Mouse (Mus musculus) heart, embryonic 13.5 days (tissue): ENCODE measurements at regions not wholly inside any gene's neighbourhood (a gene's known extent, or its start where the extent isn't known, plus 50 kb on each side); places are given as distances from the start of the nearest gene placed in this dataset.
A peak's percentile ranks its signal among the peaks of the same experiment; 100 is the strongest.

ENCODE experiments used
- ATAC-seq: fragments of 200-750 bp; cut with Nextera tagmentation; 2 replicates; pipeline ENCODE4 v1.8.0; 2017; ENCODE audit warnings: moderate TSS enrichment; ENCODE audit not compliant: insufficient number of reproducible peaks, low FRiP score, low TSS enrichment; ENCODE audit errors: extremely low read depth
- H3K27ac ChIP-seq: fragments of 300-500 bp; sonication (generic); replicated peaks from 2 replicates; pipeline ENCODE4 v1.5.1; 2015; ENCODE audit warnings: moderate library complexity, mild to moderate bottlenecking, inconsistent platforms
- H3K27me3 ChIP-seq: fragments of 300-500 bp; sonication (generic); replicated peaks from 2 replicates; pipeline ENCODE4 v1.6.1; 2015; ENCODE audit warnings: mild to moderate bottlenecking, inconsistent platforms
- H3K36me3 ChIP-seq: fragments of 300-500 bp; sonication (generic); 2 replicates; pipeline ENCODE4 v1.6.1; 2015; ENCODE audit warnings: mild to moderate bottlenecking, inconsistent platforms
- H3K4me1 ChIP-seq: fragments of 300-500 bp; sonication (generic); 2 replicates; pipeline ENCODE4 v1.6.1; 2015; ENCODE audit warnings: inconsistent platforms
- H3K4me2 ChIP-seq: fragments of 300-500 bp; sonication (generic); 2 replicates; pipeline ENCODE4 v1.6.1; 2015; ENCODE audit warnings: inconsistent platforms, mild to moderate bottlenecking, moderate library complexity
- H3K4me3 ChIP-seq: fragments of 300-500 bp; sonication (generic); 2 replicates; pipeline ENCODE4 v1.5.1; 2015; ENCODE audit warnings: moderate library complexity, mild to moderate bottlenecking, inconsistent platforms
- H3K9ac ChIP-seq: fragments of 300-500 bp; sonication (generic); 2 replicates; pipeline ENCODE4 v1.6.1; 2015; ENCODE audit warnings: inconsistent platforms, mild to moderate bottlenecking, moderate library complexity
- H3K9me3 ChIP-seq: fragments of 300-500 bp; sonication (generic); 2 replicates; pipeline ENCODE4 v1.6.1; 2016; ENCODE audit warnings: inconsistent platforms
- WGBS: fragments of 180-500 bp; shearing (Covaris S2); methylation state at CpG from one replicate; pipeline ENCODE4 v1.1.7; 2015; ENCODE audit warnings: mixed read lengths; 5-methylcytosine and 5-hydroxymethylcytosine counted together

DNA sequence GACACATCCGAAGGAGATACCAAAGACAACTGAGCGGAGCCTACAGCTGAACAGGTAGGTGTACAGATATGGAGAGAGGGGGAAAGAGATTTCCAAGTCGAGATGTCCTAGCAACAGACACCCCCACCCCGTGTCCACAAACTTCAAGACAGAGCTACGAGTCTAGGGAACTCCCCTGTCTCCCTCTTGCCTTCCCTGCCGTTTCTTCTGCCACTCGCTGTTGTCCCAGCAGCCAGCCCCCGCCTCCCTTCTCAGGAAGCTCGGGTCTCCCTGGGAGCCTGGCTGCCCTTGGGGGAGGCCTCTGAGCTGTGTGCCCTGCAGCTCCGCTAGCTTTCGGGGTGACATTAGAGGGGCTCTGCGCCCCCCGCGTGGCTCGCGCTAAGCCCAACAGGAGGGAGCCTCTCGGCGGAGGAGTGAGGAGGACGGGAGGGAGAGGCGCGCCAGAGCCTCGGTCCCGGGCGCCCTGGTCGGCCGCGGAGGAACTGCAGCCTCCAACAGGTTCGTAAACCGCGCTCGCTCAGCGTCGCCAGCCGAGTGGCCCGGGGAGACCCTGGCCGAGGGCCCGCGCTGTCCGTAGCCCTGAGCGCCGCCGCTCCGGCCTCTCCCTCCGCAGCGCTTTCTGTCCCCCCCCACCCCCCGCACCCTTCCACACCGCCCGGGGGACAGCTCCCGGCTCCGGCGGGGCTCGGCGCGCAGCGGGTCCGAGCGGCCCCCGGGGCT is 68.6 kb upstream of the Cplx2 start:
- Histone ChIP-seq H3K27ac (peak overlapping the region; percentile 98), H3K9ac (peak overlapping the region; percentile 96), H3K9me3 (no peaks in the 10 kb centered on the region), H3K4me2 (peak overlapping the region; percentile 81), H3K4me1 (peaks cover 30% of the 10 kb centered on the region), H3K36me3 (no peaks in the 10 kb centered on the region), H3K27me3 (peaks cover 14% of the 10 kb centered on the region; the same call in 1 of the 2 replicates), H3K4me3 (peak overlapping the region; percentile 89)
- ATAC-seq = 0 out of 2 replicates have a peak, but pooled peaks have one; percentile 10
- WGBS = 2% methylated on average over 58 of the region's 58 CpGs

DNA sequence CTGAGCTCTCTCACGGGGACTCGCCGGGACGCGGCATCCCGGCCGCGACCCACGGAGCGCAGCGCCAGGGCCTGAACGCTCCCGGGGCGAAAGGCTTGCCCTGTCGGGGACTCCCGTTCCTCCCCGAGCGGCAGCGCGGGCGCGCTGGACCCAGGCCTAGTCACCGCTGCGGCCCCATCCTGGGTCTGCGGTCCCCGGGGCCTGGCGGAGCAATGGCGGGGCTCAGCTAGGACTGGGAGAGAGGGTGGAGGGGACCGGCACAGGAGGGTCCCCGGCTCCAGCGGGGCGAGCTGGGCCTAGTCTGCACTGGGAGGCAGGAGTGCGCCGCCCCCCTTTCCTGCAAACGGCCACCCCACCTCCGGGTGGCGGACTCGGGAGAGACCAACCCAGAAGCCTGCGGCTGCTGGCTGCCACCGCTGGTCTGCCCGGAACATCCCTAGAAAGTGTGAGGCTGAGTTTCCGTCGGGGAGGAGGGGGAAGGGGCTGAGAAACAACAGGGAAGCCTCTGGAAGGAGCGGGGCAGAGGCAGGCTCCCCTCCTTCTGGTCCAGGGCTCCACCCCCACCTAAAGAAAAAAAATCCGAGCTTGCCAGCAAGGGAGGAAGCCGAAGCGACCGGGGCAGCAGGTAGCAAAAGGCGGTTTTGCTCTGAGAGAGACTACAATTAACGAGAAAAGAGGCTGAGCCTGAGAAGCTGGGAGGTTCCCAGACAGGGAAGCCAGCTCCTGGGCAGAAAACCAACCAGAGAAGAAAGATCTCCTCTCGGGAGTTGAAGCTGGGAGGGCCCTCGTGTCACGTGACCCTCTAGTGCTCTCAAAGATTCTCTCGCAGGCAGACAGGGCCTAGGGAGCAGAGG is 67.9 kb upstream of the Cplx2 start:
- H3K9ac ChIP-seq = peak overlapping the region; percentile 96
- ATAC-seq = peak; percentile 65
- peaks cover 14% of the 10 kb centered on the region; the same call in 1 of the 2 replicates for H3K27me3 ChIP-seq
- H3K27ac ChIP-seq = peak overlapping the region; percentile 98
- H3K36me3 ChIP-seq = no peaks in the 10 kb centered on the region
- peaks cover 36% of the 10 kb centered on the region for H3K4me1 ChIP-seq
- no peaks in the 10 kb centered on the region for H3K9me3 ChIP-seq
- WGBS = 0% methylated on average over 54 of the region's 54 CpGs
- H3K4me2 ChIP-seq = peak overlapping the region; percentile 81
- H3K4me3 ChIP-seq = peak overlapping the region; percentile 89

DNA sequence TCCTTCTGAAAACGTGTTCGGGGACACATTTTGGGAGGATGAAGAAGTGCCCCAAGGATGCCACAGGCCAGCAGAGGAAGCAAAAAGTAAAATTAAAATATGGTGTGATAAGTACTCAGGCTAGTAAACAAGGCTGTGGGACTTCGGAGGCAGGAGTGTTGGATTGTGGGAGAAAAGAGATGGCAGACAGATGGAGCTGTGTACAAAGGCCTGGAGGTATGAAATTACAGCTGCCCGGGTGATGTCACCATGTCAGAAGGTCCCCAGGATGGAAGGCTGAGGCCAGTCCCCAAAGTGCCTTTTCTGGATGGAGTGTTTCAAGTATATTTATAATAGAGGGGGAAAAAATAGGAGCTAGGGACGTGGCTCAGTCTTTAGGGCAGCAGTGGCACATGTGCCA is 66.9 kb upstream of the Cplx2 start:
- Histone ChIP-seq H3K27me3 (peaks cover 14% of the 10 kb centered on the region; the same call in 1 of the 2 replicates), H3K27ac (peak overlapping the region; percentile 98; the same call in 1 of the 2 replicates), H3K4me3 (no peak overlapping the region; the same call in 1 of the 2 replicates), H3K9ac (peak overlapping the region; percentile 96), H3K36me3 (no peaks in the 10 kb centered on the region), H3K4me2 (peak overlapping the region; percentile 81), H3K4me1 (peaks cover 44% of the 10 kb centered on the region), H3K9me3 (no peaks in the 10 kb centered on the region)
- WGBS = 55% methylated on average over 5 of the region's 5 CpGs
- ATAC-seq = no peak

DNA sequence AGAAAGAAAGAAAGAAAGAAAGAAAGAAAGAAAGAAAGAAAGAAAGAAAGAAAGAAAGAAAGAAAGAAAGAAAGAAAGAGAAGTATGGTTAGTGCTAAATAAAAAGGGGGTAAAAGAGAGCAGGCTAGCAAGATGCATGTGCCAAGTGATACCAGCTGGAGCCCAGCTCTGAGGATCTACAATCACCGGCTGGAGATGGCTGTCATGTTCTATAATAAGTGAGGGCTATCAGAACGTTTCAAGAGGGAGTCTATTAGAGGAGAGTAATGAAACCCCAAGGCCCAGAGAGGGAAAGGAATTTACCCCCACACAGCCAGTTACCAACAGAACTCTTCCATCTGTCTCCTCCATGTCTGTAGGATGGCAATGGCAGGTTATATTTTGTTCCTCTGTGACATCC is 62.6 kb upstream of the Cplx2 start:
- Histone ChIP-seq H3K9ac (no peak overlapping the region), H3K36me3 (no peaks in the 10 kb centered on the region), H3K4me3 (no peak overlapping the region), H3K27ac (0 out of 2 replicates have a peak overlapping the region, but pooled peaks have one; percentile 55), H3K4me1 (peaks cover 67% of the 10 kb centered on the region), H3K27me3 (no peaks in the 10 kb centered on the region), H3K9me3 (no peaks in the 10 kb centered on the region), H3K4me2 (no peak overlapping the region)
- WGBS = 23% methylated on average over 2 of the region's 2 CpGs
- ATAC-seq = no peak

DNA sequence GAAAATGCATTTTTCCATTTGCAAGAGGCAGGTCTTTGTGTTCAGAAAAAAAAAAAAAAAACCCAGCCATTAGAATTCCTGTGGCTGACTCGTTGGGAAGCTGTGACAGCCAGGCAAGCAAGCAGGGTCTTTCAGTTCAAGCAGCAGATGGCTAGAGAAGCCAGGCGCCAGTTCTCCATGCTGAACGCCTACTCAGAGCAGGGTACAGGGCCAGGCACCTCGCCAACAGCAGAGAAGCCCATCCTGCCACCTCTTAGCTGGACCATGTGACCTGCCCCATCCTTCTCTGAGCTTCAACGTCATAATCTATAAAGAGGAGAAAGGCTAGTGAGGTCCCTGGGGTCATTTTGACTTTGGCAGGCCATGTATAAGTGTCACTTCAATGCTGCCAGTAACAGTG is 61.8 kb upstream of the Cplx2 start:
- ATAC-seq = no peak
- no peaks in the 10 kb centered on the region for H3K27me3 ChIP-seq
- H3K4me3 ChIP-seq = no peak overlapping the region
- H3K9ac ChIP-seq = no peak overlapping the region
- no peak overlapping the region for H3K4me2 ChIP-seq
- no peaks in the 10 kb centered on the region for H3K9me3 ChIP-seq
- WGBS = 32% methylated on average over 5 of the region's 5 CpGs
- H3K27ac ChIP-seq = peak overlapping the region; percentile 55; the same call in 1 of the 2 replicates
- H3K4me1 ChIP-seq = peaks cover 60% of the 10 kb centered on the region
- no peaks in the 10 kb centered on the region for H3K36me3 ChIP-seq

DNA sequence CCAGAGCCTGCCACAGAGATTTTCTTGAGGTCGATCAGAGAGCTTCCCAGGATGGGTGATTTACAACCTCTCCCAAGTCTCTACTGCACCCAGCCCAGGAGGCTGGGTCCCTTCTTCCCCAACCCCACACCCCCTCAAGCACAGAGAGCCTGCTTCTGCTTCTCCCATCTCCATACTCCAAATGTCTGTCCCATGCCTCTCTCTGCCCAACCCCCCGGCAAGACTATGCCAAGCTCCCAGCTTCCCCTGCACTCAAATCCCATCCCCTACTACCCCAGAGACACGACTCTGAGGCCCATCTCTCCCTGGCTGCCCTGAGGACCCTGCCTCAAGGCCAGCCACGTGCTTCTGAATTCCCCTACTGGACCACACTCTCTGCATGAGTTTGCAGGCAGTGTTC is 61.0 kb upstream of the Cplx2 start:
- Histone ChIP-seq H3K36me3 (no peaks in the 10 kb centered on the region), H3K4me2 (no peak overlapping the region), H3K27ac (no peak overlapping the region), H3K9me3 (no peaks in the 10 kb centered on the region), H3K4me3 (no peak overlapping the region), H3K4me1 (peaks cover 58% of the 10 kb centered on the region), H3K9ac (no peak overlapping the region), H3K27me3 (no peaks in the 10 kb centered on the region)
- ATAC-seq = no peak
- WGBS = 48% methylated on average over 4 of the region's 4 CpGs

DNA sequence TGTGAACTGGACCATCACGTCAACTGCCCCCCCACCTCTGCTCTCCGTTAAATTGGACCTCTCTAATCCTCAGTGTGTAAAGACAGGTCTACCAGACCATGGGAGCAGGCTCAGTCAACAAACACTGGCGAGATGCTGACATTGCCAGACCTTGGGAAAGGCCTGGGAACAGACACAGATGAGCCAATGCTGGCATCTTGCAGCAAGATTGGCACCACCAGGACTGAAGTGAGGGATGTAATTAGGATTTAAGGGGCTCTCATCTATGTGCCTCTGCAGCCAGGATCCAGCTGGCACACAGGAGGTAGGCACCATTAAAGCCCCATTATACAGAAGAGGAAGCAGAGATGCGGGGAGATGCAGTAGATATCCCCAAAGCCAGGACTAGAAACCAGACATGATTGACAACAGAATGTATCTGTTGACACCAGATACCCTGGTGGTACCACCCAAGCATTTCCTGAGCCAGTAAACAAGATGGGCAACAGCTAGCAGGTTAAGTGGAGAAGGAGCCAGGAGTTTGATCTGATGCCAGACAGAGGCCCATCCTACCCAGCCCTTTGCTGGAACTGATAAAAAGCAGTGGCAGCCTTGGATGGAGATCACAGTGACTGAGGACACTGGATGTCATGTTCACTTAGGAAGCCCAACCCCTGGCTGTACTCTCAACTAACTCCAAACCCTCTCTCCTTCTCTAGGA is 59.7 kb upstream of the Cplx2 start:
- ATAC-seq = no peak
- 85% methylated on average over 4 of the region's 4 CpGs for WGBS
- H3K4me3 ChIP-seq = no peak overlapping the region
- H3K4me1 ChIP-seq = peaks cover 58% of the 10 kb centered on the region
- H3K4me2 ChIP-seq = no peak overlapping the region
- H3K27me3 ChIP-seq = no peaks in the 10 kb centered on the region
- no peak overlapping the region for H3K27ac ChIP-seq
- no peaks in the 10 kb centered on the region for H3K36me3 ChIP-seq
- no peaks in the 10 kb centered on the region for H3K9me3 ChIP-seq
- no peak overlapping the region for H3K9ac ChIP-seq

DNA sequence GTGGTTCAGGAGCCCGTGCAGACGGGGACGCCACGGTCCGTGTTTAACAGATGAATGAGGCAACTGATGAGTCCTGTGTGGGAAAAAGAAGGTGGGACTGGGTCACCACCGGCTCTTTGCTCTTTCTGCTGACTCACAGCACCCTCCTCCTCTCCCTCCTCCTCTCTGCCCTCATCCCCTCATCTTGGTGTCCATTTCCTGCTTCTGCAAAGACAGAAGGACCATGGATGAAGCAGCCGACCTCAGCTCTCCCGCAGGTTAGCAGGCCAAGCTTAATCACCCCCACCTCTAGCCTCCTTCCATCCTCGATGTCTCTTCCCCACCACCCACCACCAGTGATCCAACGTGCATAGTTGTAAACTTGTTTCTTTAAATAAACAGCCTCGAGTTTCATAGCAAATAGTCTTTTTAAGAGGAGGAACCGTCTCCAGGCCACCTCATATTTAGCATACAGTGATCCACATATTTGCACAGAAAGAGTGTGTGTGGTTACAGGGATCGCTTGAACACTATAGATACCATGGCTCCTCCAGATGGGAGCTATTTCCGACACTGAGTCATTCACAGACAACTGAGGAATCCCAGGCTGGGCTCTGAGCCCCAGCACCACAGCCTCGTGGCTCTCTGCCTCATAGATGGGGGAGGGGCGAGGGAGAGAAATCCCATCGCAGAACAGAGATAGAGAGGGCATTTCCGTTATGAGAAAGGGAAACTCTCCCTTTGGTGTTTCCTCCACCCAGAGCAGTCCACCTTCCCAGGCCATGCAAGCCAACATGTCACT is 58.6 kb upstream of the Cplx2 start:
- peak overlapping the region; percentile 77 for H3K27ac ChIP-seq
- 0 out of 2 replicates have a peak, but pooled peaks have one; percentile 45 for ATAC-seq
- H3K9ac ChIP-seq = no peak overlapping the region
- H3K4me3 ChIP-seq = no peak overlapping the region
- 37% methylated on average over 18 of the region's 18 CpGs for WGBS
- no peaks in the 10 kb centered on the region for H3K27me3 ChIP-seq
- peaks cover 48% of the 10 kb centered on the region for H3K4me1 ChIP-seq
- no peaks in the 10 kb centered on the region for H3K36me3 ChIP-seq
- no peaks in the 10 kb centered on the region for H3K9me3 ChIP-seq
- H3K4me2 ChIP-seq = peak overlapping the region; percentile 46

DNA sequence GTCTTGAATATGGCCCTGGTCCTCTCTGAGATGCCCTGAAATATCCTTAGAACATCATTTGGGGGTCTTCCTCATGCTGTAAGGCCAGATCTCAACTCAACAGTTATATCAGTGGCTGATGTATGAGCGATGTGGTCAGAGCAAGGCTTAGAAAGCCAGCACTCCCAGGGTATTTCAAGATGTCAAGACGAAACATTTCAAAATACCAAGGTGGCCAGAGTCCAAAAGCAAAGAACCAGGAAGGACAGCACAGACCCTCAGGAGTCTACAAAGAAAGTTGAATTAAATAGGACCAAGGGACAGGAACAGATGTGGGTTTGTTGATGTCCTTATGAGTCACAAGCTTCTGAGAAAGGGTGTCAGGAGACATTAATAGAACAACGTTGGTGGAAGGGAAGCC is 55.8 kb upstream of the Cplx2 start:
- ATAC-seq = no peak
- Histone ChIP-seq H3K4me3 (no peak overlapping the region), H3K9me3 (no peaks in the 10 kb centered on the region), H3K4me2 (no peak overlapping the region), H3K27me3 (no peaks in the 10 kb centered on the region), H3K36me3 (no peaks in the 10 kb centered on the region), H3K27ac (no peak overlapping the region), H3K9ac (no peak overlapping the region), H3K4me1 (peaks cover 30% of the 10 kb centered on the region)
- 74% methylated on average over 3 of the region's 3 CpGs for WGBS

DNA sequence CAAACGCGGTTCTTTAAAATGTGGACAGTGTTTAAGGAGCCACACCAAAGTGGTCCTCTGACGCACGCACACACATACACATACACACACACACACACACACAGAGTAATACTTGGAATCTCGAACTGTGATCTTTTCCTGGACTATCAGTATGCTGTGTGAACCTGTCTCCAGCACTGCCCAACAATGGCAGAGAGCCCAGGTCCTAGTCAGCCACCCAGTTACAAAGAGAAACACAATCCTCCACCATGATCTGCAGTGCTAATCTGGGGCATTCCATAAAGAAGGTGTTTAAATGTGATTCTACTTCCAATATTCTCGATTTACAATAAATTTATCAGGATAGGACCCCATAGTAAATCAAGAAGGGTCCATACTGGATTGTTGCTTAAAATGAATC is 54.2 kb upstream of the Cplx2 start:
- Histone ChIP-seq H3K4me3 (no peak overlapping the region), H3K9me3 (no peaks in the 10 kb centered on the region), H3K4me1 (peaks cover 22% of the 10 kb centered on the region), H3K27me3 (peaks cover 6% of the 10 kb centered on the region; the same call in 1 of the 2 replicates), H3K4me2 (no peak overlapping the region), H3K9ac (no peak overlapping the region), H3K36me3 (no peaks in the 10 kb centered on the region), H3K27ac (no peak overlapping the region)
- 82% methylated on average over 6 of the region's 6 CpGs for WGBS
- ATAC-seq = no peak
